Mouse (Mus musculus): ENCODE measurements around the gene Gm14226.

DNA sequence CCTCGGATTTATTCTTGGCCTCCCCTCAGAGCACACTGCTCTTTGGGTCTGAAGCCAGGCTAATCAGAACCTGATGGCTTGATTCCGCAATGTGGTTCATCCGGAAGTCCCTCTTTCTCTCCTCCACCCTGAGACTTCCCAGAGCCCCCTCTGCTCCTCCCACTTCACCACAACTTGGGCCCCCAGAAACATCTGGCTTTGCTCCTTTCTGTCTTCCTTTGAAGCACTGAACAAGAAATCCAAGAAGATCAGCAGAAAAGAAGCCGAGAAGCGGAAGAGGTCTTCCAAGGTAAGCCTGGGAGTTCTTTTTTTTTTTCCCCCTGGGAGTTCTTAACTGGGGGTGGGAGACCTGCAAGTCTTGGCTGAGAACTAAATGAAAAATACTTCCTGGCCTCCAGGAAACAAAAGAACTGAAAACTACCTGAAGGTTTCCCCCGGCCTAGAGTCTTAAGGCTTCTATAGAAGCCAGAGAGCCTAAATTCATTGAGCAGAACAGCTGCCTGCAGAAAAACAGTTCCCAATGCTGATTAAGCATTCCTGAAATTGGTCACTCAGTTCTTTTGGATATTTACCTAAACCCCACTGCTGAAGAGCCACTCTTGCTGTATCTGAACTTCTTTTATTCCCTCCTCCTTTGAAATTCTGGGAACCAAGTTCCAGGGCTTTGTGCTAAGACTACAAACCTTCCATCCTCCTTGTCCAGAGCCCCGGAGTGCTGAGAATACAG lies 29.5 kb downstream of the Gm14226 start:
- TF ChIP-seq MXI1 (IDR thresholded peaks at IDR 0.05; ENCODE audit: low read depth, low read length), result no peak
- no peak for TF ChIP-seq CTCF (IDR thresholded peaks at IDR 0.05 in 2 of 3, conservative IDR thresholded peaks at IDR 0.05 in 1 of 3; ENCODE audit: control insufficient read depth in 1 of 3, insufficient read depth in 1 of 3, low read depth in 2 of 3, low read length in 3 of 3, poor library complexity in 1 of 3, severe bottlenecking in 1 of 3)
